Mouse (Mus musculus) lung, postnatal 0 days (tissue): ENCODE measurements around the gene Rufy3.

Experiments used
- CTCF ChIP-seq: IDR thresholded peaks from 2 replicates; pipeline ENCODE4 v1.5.1; 2016; ENCODE audit warnings: antibody characterized with exemption, mild to moderate bottlenecking
- EP300 ChIP-seq: IDR thresholded peaks from 2 replicates; pipeline ENCODE4 v1.6.1; 2016; ENCODE audit warnings: antibody characterized with exemption, mild to moderate bottlenecking, control low read depth

DNA sequence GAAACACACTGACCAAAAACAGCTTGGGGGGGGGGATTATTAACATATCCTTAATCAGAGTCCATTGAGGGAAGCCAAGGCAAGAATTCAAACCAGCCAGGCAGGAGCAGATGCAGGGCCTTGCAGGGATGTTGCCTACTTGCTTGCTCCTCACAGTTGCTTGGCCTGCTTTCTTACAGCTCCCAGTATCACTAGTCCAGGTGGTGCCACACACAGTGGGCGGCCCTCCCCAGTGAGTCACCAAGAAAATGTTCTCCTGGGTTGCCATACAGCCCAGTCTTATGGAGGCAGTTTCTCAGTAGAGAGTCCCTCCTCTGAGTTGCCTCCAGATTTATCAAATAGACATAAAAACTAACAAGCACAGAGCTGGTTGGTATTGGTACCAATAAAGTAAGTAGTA, 49.3 kb downstream of the Rufy3 start:
- no peak for TF ChIP-seq CTCF
- TF ChIP-seq EP300, result no peak
